Mouse (Mus musculus) CH12.LX (cell line): ENCODE measurements around the gene Tmem128. TPM values are rescaled to one million over a fixed set of nuclear protein-coding genes. Genes with fewer than 3 reads are reported as not detected.

Experiments
- DNase-seq: peaks from one replicate; pipeline ENCODE4 v3.0.0-alpha.2; 2013; ENCODE audit errors: extremely low read depth
- H3K27ac ChIP-seq: 2 replicates; pipeline ENCODE4 v1.5.1; 2012; ENCODE audit warnings: low read depth, mild to moderate bottlenecking, control low read depth, moderate library complexity; ENCODE audit not compliant: insufficient read depth
- H3K27me3 ChIP-seq: replicated peaks from 2 replicates; pipeline ENCODE3; 2012; ENCODE audit warnings: inconsistent platforms
- H3K36me3 ChIP-seq, 2 experiments: replicated peaks in 1 of 2; 2 replicates each; pipeline versions ENCODE3 to v1.6.1; 2012; ENCODE audit warnings: inconsistent platforms in 1 of 2, low read length in 1 of 2, mild to moderate bottlenecking in 1 of 2, mixed read lengths in 1 of 2, moderate library complexity in 1 of 2; ENCODE audit not compliant: control insufficient read depth in 1 of 2, insufficient read depth in 1 of 2
- H3K4me1 ChIP-seq, 2 experiments: 2 replicates each; pipeline ENCODE4 v1.6.1; 2012; ENCODE audit warnings: inconsistent platforms in 1 of 2, moderate library complexity in 1 of 2; ENCODE audit not compliant: insufficient read depth in 2 of 2, control insufficient read depth in 1 of 2
- H3K4me2 ChIP-seq: 2 replicates; pipeline ENCODE4 v1.6.1; 2012; ENCODE audit warnings: low read depth, mild to moderate bottlenecking, control low read depth; ENCODE audit not compliant: poor library complexity, insufficient read depth, severe bottlenecking
- H3K4me3 ChIP-seq, 3 experiments: fragments of 150-350 bp in 1 of 3; sonication (generic) in 1 of 3; replicated peaks in 1 of 3; 2 replicates each; pipeline versions ENCODE3 to v1.5.1; 2011 to 2012; ENCODE audit warnings: low read depth in 2 of 3, low read length in 2 of 3, mild to moderate bottlenecking in 2 of 3, moderate library complexity in 2 of 3, control low read depth in 1 of 3, improper control_type of control experiment in 1 of 3, inconsistent platforms in 1 of 3, mixed read lengths in 1 of 3; ENCODE audit not compliant: poor library complexity in 1 of 3
- H3K79me2 ChIP-seq: replicated peaks from 2 replicates; pipeline ENCODE4 v1.6.1; 2012; ENCODE audit warnings: mild to moderate bottlenecking, moderate library complexity; ENCODE audit not compliant: control insufficient read depth, poor library complexity, insufficient read depth, severe bottlenecking; ENCODE audit errors: extremely low read depth
- H3K9ac ChIP-seq: 2 replicates; pipeline ENCODE4 v1.6.1; 2012; ENCODE audit warnings: low read depth, mild to moderate bottlenecking, control low read depth, moderate library complexity; ENCODE audit not compliant: insufficient read depth
- H3K9me3 ChIP-seq: replicated peaks from 2 replicates; pipeline ENCODE3; 2012; ENCODE audit warnings: low read length, inconsistent platforms, mixed read lengths
- BHLHE40 ChIP-seq: IDR thresholded peaks from 2 replicates; pipeline ENCODE4 v1.6.1; 2011; ENCODE audit warnings: mild to moderate bottlenecking, low read depth, low read length, improper control_type of control experiment
- CHD1 ChIP-seq: IDR thresholded peaks from 2 replicates; pipeline ENCODE4 v1.6.1; 2012; ENCODE audit warnings: low read depth, low read length, improper control_type of control experiment, inconsistent platforms
- CHD2 ChIP-seq: IDR thresholded peaks from 2 replicates; pipeline ENCODE4 v1.6.1; 2011; ENCODE audit warnings: low read length, improper control_type of control experiment
- CTCF ChIP-seq, 2 experiments: IDR thresholded peaks in 1 of 2; conservative IDR thresholded peaks in 1 of 2; 2 replicates each; pipeline ENCODE4 v1.5.1; 2011 to 2012; ENCODE audit warnings: low read depth in 2 of 2, low read length in 2 of 2, improper control_type of control experiment in 1 of 2, inconsistent platforms in 1 of 2, mild to moderate bottlenecking in 1 of 2, moderate library complexity in 1 of 2
- ELF1 ChIP-seq: IDR thresholded peaks from 2 replicates; pipeline ENCODE4 v1.6.1; 2014; ENCODE audit warnings: low read depth, mild to moderate bottlenecking, inconsistent platforms, low read length, improper control_type of control experiment
- EP300 ChIP-seq: IDR thresholded peaks from 2 replicates; pipeline ENCODE4 v1.6.1; 2011; ENCODE audit warnings: low read length, improper control_type of control experiment
- ETS1 ChIP-seq: conservative IDR thresholded peaks from 2 replicates; pipeline ENCODE4 v1.6.1; 2012; ENCODE audit warnings: low read depth, mild to moderate bottlenecking, inconsistent platforms, low read length, improper control_type of control experiment, moderate library complexity
- GABPA ChIP-seq: IDR thresholded peaks from 2 replicates; pipeline ENCODE4 v1.6.1; 2012; ENCODE audit warnings: low read depth, low read length, improper control_type of control experiment, inconsistent platforms; ENCODE audit not compliant: insufficient replicate concordance
- HCFC1 ChIP-seq: IDR thresholded peaks from 2 replicates; pipeline ENCODE4 v1.6.1; 2012; ENCODE audit warnings: low read depth, mild to moderate bottlenecking, inconsistent platforms, low read length, improper control_type of control experiment
- IRF4 ChIP-seq: IDR thresholded peaks from 2 replicates; pipeline ENCODE4 v1.6.1; 2014; ENCODE audit warnings: low read depth, mild to moderate bottlenecking, inconsistent platforms, low read length, improper control_type of control experiment
- MAFK ChIP-seq: IDR thresholded peaks from 2 replicates; pipeline ENCODE4 v1.6.1; 2011; ENCODE audit warnings: low read length, improper control_type of control experiment; ENCODE audit not compliant: insufficient replicate concordance
- MAX ChIP-seq: IDR thresholded peaks from 2 replicates; pipeline ENCODE4 v1.6.1; 2011; ENCODE audit warnings: low read length, improper control_type of control experiment
- MEF2A ChIP-seq: IDR thresholded peaks from 2 replicates; pipeline ENCODE4 v1.6.1; 2014; ENCODE audit warnings: low read depth, mild to moderate bottlenecking, inconsistent platforms, low read length, improper control_type of control experiment, borderline replicate concordance
- MXI1 ChIP-seq: IDR thresholded peaks from 2 replicates; pipeline ENCODE4 v1.6.1; 2011; ENCODE audit warnings: mild to moderate bottlenecking, low read depth, low read length, improper control_type of control experiment
- MYC ChIP-seq: IDR thresholded peaks from 2 replicates; pipeline ENCODE4 v1.6.1; 2011; ENCODE audit warnings: low read depth, mild to moderate bottlenecking, improper control_type of control experiment, low read length
- NELFE ChIP-seq: IDR thresholded peaks from 2 replicates; pipeline ENCODE4 v1.6.1; 2011; ENCODE audit warnings: low read depth, low read length, improper control_type of control experiment
- POLR2AphosphoS2 ChIP-seq: IDR thresholded peaks from 2 replicates; pipeline ENCODE4 v1.6.1; 2011; ENCODE audit warnings: low read depth, low read length, improper control_type of control experiment
- RAD21 ChIP-seq: IDR thresholded peaks from 2 replicates; pipeline ENCODE4 v1.6.1; 2011; ENCODE audit warnings: low read depth, mild to moderate bottlenecking, low read length, improper control_type of control experiment, moderate library complexity
- RCOR1 ChIP-seq: conservative IDR thresholded peaks from 2 replicates; pipeline ENCODE4 v1.6.1; 2012; ENCODE audit warnings: low read depth, mild to moderate bottlenecking, inconsistent platforms, low read length, improper control_type of control experiment
- SMC3 ChIP-seq: IDR thresholded peaks from 2 replicates; pipeline ENCODE4 v1.6.1; 2011; ENCODE audit warnings: low read depth, low read length, improper control_type of control experiment
- USF1 ChIP-seq: IDR thresholded peaks from 2 replicates; pipeline ENCODE4 v1.6.1; 2014; ENCODE audit warnings: low read depth, mild to moderate bottlenecking, inconsistent platforms, low read length, improper control_type of control experiment
- USF2 ChIP-seq: conservative IDR thresholded peaks from 2 replicates; pipeline ENCODE4 v1.6.1; 2011; ENCODE audit warnings: low read depth, low read length, improper control_type of control experiment
- dilution Hi-C: fragments of 300-500 bp; cut with MboI; formaldehyde crosslinking; loops from 2 replicates; pipeline ENCODE4 v1.14.3; 2020; ENCODE audit warnings: low sequenced_read_pairs; ENCODE audit not compliant: extremely low pct_unique_long_range_greater_than_20kb, extremely low pct_ligation_motif_present
- in situ Hi-C: fragments of 300-500 bp; cut with MboI; formaldehyde crosslinking; loops from 3 replicates; pipeline ENCODE4 v1.14.3; 2019; ENCODE audit warnings: low sequenced_read_pairs, low pct_ligation_motif_present, low pct_unique_long_range_greater_than_20kb, mixed read lengths
- polyA plus RNA-seq: library from polyadenylated mRNA; unstranded; fragments of >175 nt; gene quantifications from 2 replicates; pipeline ENCODE4 v1.2.1, GENCODE M21; 2012; ENCODE audit warnings: low read depth; ENCODE audit not compliant: insufficient read length
- total RNA-seq, 2 experiments: library from RNA; depleted of rRNA; stranded (reverse); fragments of 300-350 nt in 1 of 2; fragments of >200 nt in 1 of 2; gene quantifications; 2 replicates each; pipeline ENCODE4 v1.2.3; 2012 to 2014

Gene Tmem128
- total and polyA plus RNA-seq, 3 experiments: 43.5 to 113 (median 64.1) TPM

GRCm38 (mm10) chr5:38307255-38308101 lies 47.5 kb downstream of the Tmem128 start (continued):
- no peak for TF ChIP-seq MAFK
- TF ChIP-seq MEF2A: no peak
- TF ChIP-seq CHD2: no peak
- TF ChIP-seq CHD1: no peak
- TF ChIP-seq GABPA: no peak
- TF ChIP-seq POLR2AphosphoS2: no peak
- no peak for TF ChIP-seq ELF1
- peak; percentile 88 to 94 for TF ChIP-seq CTCF (conservative IDR thresholded peaks at IDR 0.05 in 1 of 2, IDR thresholded peaks at IDR 0.05 in 1 of 2; ENCODE audit: low read depth in 2 of 2, low read length in 2 of 2)

- DNase-seq: peak; percentile 67
- H3K4me1 ChIP-seq: peaks cover 0 to 8% of the 10 kb centered on the region in 2 experiments; a peak in 1 of 4 replicates
- H3K27me3 ChIP-seq: peaks cover 30% of the 10 kb centered on the region
- TF ChIP-seq NELFE: no peak
- peak; percentile 64 to 84; a peak in 3 of 4 replicates for TF ChIP-seq CTCF (conservative IDR thresholded peaks at IDR 0.05 in 1 of 2, IDR thresholded peaks at IDR 0.05 in 1 of 2; ENCODE audit: low read depth in 2 of 2, low read length in 2 of 2)
- TF ChIP-seq MYC: peak; percentile 61
- no peak for TF ChIP-seq HCFC1
- TF ChIP-seq ETS1: no peak
- TF ChIP-seq IRF4: peak; percentile 9; the same call in 1 of the 2 replicates
- no peak for TF ChIP-seq EP300
- TF ChIP-seq CHD2: no peak
- TF ChIP-seq USF2: peak; percentile 86
- peak; percentile 71 for TF ChIP-seq SMC3
- no peak for TF ChIP-seq MAFK
- TF ChIP-seq USF1: peak; percentile 88
- no peak for TF ChIP-seq RCOR1
- TF ChIP-seq MAX: peak; percentile 83
- TF ChIP-seq MXI1: peak; percentile 57; the same call in 1 of the 2 replicates
- TF ChIP-seq BHLHE40: no peak
- no peak for TF ChIP-seq CHD1
- peak; percentile 43 for TF ChIP-seq RAD21
- H3K27ac ChIP-seq: no peak overlapping the region
- no peaks in the 10 kb centered on the region for H3K36me3 ChIP-seq
- no peak overlapping the region for H3K9ac ChIP-seq
- no peaks in the 10 kb centered on the region for H3K79me2 ChIP-seq
- in situ Hi-C loops: loop anchor here (10.0 to 25.0 kb wide), 2 partner anchors 196 to 303 kb away; partner anchors contain the start of gene Slc2a9
- no peak overlapping the region for H3K4me3 ChIP-seq
- H3K9me3 ChIP-seq: no peaks in the 10 kb centered on the region
- H3K4me2 ChIP-seq: peak overlapping the region; percentile 88; the same call in 1 of the 2 replicates
- dilution Hi-C loops: no loop called here
Measured at GRCm38 (mm10) chr5:38308873-38309272, 48.9 kb downstream of the Tmem128 start.
